Mouse (Mus musculus) bone marrow macrophage, adult 2 months (primary cell): ENCODE measurements around the gene Ntn3.

Experiments used
- CTCF ChIP-seq: IDR thresholded peaks from 2 replicates; pipeline ENCODE4 v1.5.1; 2012; ENCODE audit warnings: low read depth, mild to moderate bottlenecking, low read length, moderate library complexity
- POLR2A ChIP-seq: IDR thresholded peaks from 2 replicates; pipeline ENCODE4 v1.6.1; 2012; ENCODE audit warnings: mild to moderate bottlenecking, low read depth, low read length, borderline replicate concordance

DNA sequence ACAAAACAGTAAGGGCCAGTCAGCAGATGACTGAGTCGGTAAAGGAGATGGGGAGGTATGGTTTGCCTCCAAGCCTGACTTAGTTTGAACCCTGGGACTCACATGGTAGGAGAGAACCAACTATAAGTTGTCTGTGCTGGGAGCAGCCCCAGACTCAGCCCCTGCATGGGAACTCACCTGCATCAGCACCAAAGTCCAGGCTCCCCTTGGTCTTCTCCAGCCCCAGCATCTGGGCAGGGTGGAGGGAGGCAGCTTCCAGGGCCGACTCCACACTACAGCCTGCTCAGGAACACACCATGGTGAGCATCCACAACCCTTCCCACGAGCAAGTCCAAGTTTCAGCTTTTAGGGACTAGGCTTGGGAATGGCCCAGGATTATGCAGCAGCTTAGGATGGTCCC lies 52.9 kb downstream of the Ntn3 start:
- TF ChIP-seq CTCF: no peak
- TF ChIP-seq POLR2A: no peak
